Mouse (Mus musculus) v-Abl transformed pro-B cells (cell line): ENCODE results near the gene Depdc5.

Experiments used
- in situ Hi-C, 2 experiments: fragments of 400-800 bp; cut with MboI; formaldehyde crosslinking; loops; one replicate each; pipeline ENCODE4 v1.15.1; 2025; ENCODE audit not compliant: unreplicated experiment in 2 of 2

Gene Depdc5

DNA sequence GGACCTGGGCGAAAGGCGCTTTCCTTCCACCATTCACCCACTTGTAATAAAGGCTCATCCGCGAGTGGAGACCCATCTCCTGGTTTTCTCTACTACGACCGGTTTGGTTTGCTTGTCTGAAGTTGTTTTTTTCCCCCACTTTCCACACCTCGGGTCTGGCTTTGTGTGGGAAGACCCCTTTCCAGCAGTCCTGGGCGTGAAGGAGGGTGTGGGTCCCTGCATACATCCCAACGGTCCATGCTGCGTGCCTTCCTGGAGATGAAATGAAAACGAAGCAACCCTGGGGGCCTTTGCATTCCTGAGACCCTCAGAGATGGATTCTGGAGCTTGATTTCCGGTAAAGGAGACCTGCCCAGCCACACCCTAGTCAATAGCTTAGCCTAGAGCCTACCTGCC lies 155.9 kb downstream of the Depdc5 start:
- in situ Hi-C loops: no loop called here

DNA sequence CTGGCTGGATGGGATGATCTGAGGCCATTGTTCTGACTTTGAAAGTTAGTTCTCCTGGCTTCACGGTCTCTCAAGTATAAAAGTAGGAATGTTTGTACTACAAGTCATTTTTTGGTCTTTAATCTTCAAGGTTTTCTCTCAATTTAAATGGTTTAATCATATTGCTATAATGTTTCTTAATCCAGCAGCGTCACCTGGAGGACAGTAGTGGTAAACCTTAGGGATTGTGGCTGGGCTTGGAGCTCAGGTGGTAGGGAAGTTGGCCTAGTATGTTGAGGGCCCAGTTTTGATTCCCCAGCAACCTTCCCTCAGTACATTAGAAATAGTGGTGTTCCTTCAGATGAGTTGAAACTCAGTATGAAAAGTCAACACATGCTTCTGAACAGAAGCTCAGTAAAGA lies 158.1 kb downstream of the Depdc5 start:
- in situ Hi-C loops: no loop called here

DNA sequence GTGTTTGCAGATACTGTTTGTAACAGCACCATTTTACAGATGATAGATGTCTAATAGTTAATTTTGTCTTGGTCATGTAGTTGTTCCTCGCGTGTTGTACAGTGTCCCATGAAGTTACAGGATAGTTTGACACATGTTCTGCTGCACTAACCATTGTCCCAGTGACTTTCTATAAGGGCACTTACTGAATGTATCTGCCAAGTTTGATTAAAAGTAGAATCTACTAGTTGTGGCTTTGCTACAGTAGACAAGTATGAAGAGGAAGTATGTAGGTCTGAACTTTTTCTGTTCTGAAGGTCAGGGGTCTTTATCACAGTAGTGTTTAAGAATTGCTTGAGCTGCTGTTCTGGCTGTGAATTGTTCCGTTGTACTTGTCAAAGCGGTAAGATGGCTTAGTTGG lies 159.8 kb downstream of the Depdc5 start:
- in situ Hi-C loops: no loop called here

DNA sequence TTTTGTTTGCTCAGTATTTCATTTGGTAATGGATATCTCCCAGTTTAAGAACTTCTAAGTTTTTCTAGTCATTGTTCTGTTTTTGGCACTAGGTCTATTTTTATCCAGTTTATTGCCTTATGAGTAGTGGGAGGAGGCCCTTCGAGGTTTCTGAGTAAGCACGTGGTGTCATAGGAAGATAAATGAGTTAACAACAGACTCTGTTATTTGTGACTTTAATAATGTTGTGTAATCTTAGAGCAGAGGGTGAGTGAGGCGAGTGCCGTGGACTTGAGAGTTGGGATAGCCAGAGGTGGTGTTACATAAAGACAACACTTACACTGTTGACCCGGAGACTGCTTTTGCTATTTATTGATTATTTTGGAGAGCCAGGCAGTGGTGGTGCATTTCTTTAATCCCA lies 161.0 kb downstream of the Depdc5 start:
- in situ Hi-C loops: no loop called here

DNA sequence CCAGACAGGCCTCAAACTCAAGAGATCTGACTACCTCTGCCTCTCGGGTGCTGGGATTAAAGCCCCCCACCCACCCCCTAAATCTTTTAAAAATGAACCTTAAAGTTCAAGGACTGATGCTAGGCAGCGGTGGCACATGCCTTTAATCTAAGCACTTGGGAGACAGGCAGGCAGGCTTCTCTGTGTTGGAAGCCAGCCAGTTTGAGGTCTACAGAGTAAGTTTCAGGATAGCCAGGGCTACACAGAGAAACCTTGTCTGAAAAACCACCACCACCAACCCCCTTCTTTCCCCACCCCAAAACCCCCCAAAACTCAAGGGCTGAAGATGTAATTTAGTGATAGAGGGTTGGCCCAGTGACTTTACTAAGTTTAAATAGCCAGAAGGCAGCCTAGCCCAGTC lies 165.2 kb downstream of the Depdc5 start:
- in situ Hi-C loops: loop anchor here in 1 of 2 experiments (25.0 kb wide), 2 partner anchors 716 to 816 kb away; no protein-coding TSS in a partner anchor

DNA sequence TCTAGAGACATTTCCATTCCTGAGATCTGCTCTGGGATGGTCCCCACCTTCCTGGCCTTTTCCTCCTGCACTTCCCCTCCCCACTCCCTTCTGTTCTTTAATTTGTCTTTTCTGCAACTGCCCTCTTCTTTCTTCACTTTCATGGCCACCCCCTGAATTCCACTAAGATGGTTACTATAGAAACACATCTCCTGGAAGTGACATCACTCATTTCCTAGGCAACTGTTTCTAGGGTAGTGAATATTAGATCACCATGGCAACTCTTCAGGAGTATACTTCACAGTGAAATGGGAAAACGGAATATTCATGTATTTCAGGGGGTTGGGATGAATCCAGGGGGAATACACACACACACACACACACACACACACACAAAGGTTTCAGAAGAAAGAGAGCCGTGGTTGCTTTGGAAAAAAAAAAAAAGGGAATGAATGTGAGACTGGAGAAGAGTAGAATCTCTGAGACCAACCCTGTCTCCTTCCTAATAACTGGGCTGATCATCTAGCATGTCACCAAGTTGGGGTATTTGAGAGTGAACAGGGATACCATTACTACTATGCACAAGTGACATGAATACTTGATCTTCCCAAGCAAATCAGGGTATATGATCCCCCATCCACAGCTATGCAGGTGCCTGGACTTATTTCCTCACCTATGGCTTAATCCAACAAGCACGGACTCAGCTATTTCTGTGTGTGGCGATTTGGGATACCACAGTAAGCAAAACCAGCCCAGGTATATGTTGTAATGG lies 167.1 kb downstream of the Depdc5 start:
- in situ Hi-C loops: loop anchor here (5.0 to 25.0 kb wide), 7 partner anchors 113 to 818 kb away; no protein-coding TSS in a partner anchor

DNA sequence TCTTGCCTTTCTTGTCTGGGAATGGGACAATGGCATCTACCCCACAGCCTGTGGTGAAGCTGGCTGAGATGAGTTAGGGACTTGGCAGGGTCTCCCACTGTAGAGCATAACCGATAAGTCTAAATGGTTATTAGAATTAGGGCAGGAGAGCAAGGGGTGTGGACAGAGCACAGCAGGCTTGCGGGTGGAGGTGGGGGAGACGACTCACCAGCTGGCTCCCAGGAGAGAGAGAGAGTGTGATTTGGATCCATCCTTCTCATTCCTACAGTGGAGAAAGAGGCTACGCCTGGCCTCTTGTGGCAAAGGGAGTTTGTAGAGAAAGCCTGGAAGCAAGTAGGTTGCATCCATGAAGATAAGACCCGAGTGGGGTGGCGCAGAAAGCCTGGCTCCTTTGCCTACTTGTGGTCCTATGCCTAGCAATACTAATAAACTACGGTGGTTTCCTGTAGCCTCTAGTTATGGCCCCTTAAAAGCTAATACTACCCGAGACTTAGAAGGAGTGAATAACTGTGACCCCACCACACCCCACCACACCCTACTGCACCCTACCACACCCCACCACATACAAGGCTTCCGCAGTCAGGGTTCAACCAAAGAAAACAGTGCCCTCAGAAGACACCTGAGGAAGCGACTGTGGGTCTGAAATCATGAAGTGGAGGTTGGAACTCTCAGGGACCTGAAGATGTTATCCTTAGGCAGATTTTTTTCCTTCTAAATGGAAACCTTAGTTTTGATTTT lies 168.7 kb downstream of the Depdc5 start:
- in situ Hi-C loops: loop anchor here (5.0 to 25.0 kb wide), 7 partner anchors 115 to 820 kb away; no protein-coding TSS in a partner anchor

DNA sequence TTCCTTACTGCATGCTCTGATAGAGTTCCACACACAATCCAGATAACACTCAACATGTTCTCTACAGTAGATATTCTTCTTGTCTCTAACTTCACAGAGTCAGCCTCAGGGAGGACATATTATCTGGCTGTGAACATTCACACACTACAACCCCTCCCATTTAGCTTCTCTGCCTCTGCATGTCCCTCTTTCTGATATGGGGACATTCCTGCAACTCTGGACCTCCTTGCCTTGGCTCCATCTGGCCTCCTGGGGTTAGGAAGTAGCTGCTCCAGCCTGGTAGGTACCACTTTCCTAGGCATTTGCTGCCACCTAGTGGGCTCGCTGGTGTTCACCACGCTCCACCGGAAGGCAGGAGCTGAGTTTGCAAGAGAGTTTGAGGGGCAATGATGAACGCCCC lies 169.6 kb downstream of the Depdc5 start:
- in situ Hi-C loops: loop anchor here (5.0 to 25.0 kb wide), 7 partner anchors 116 to 821 kb away; no protein-coding TSS in a partner anchor

DNA sequence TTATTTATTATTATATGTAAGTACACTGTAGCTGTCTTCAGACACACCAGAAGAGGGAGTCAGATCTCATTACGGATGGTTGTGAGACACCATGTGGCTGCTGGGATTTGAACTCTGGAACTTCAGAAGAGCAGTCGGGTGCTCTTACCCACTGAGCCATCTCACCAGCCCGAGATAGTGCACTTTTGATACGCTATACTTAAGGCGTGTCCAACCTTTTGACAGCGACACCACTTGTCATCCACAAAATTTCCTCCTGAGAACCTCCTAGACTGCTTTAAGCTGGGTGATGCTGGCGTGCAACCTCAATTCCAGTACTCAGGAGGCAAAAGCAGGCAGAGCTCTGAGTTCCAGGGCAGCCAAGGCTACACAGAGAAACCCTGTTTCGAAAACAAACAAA lies 170.1 kb downstream of the Depdc5 start:
- in situ Hi-C loops: loop anchor here (5.0 to 25.0 kb wide), 7 partner anchors 116 to 821 kb away; no protein-coding TSS in a partner anchor

DNA sequence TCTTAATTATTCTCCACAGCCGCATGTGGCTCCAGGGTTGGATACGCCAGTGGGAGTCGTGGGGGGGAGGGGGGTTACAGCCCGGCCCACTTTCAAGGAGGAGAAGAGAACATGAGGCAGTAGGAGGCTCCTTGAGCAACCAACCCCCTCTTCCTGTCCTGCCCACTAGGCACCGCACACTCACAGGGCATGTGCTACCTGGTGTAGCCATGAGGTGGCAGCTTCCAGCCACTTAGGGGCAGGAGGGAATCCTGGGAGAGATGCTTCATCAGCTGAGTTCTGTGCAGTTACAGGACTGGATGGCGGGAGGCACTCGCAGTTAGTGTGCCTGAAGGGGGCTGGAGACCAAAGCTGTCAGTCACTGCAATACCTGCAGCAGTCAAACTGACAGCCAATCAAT lies 170.6 kb downstream of the Depdc5 start:
- in situ Hi-C loops: loop anchor here (5.0 to 25.0 kb wide), 7 partner anchors 117 to 822 kb away; no protein-coding TSS in a partner anchor

DNA sequence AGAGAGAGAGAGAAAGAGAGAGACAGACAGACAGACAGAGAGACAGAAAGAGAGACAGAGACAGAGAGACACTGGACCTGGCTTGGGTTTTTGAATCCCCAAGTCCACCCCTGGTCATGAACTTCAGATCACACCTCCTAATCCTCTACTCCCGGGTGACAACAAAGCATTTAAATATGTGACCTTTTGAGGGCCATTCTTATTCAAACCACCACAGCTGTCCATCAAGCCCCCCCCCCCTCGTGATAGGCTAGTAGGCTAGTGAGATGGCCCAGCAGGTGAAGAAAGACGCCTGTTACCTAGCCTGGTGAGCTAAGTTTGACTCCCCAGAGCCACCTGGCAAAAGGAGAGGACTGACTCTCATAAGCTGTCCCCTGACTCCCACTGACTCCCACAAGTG lies 171.4 kb downstream of the Depdc5 start:
- in situ Hi-C loops: loop anchor here (5.0 to 25.0 kb wide), 7 partner anchors 118 to 823 kb away; no protein-coding TSS in a partner anchor

DNA sequence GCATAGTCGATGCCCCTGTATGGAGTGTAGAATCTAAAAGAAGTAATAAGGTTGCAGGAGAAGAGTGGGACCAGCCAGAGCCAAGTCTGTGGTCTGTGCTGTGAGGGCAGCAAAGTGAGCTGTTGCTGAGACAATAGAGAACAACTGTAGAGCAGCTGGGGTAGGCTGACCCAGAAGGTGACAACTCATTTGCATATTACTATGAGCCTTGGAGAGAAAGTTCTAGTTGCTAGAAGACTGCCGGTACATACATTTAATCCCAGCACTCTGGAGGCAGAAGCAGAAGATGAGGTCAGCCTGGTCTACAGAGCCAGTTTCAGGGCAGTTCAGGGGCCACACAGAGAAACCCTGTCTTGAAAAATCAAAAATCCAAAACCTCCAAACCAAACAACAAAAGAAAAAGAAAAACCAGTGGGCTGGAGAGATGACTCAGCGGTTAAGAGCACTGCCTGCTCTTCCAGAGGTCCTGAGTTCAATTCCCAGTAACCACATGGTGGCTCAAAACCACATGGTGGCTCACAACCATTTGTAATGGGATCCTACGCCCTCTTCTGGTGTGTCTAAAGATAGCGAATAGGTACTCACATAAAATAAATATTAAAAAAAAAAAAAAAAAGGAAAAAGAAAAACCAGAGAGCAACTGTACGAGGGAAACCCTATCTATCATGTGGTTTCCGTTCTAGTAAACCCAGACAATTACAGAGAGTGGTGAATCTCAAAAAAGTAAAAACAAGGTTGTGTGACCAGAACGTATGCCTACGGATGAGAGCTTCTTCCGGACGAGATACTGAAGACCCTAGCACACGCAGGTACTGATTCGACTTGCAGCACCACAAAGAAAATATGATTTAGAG lies 175.4 kb downstream of the Depdc5 start:
- in situ Hi-C loops: loop anchor here (10.0 to 25.0 kb wide), 4 partner anchors 124 to 827 kb away; no protein-coding TSS in a partner anchor

DNA sequence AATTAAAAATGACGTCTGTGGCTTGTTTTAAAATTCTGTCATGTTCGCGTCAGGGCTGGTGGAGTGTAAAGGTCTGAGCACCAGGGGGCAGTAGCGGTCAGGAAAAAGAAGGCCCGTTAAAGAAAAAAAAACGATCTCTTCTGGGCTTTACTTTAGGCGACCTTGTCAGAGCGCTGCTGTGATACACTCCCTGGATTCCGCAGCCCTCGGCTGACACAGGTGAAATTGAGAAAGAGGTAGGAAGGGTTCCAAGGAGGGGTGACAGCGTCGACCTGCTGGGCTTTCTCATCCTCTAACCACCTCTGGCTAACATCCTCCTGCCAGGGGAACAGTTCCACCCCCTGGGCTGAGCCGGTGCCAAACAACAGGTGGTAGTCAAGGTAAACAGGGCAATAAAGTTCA lies 176.0 kb downstream of the Depdc5 start:
- in situ Hi-C loops: loop anchor here (10.0 to 25.0 kb wide), 4 partner anchors 125 to 827 kb away; no protein-coding TSS in a partner anchor

DNA sequence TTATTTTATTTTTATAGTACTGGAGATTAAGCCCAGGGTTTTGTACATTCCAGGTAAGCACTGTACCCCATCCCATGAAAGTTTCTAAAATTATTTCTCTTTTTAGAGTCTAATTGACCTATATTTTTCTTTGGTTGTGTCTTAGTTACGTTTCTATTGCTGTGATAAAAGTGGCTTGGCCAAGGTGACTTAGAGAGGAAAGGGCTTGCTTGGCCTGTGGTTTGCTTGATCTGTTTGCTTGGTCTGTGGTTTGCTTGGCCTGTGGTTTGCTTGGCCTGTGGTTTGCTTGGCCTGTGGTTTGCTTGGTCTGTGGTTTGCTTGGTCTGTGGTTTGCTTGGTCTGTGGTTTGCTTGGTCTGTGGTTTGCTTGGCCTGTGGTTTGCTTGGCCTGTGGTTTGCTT lies 177.2 kb downstream of the Depdc5 start:
- in situ Hi-C loops: loop anchor here in 1 of 2 experiments (25.0 kb wide), 2 partner anchors 728 to 828 kb away; no protein-coding TSS in a partner anchor

DNA sequence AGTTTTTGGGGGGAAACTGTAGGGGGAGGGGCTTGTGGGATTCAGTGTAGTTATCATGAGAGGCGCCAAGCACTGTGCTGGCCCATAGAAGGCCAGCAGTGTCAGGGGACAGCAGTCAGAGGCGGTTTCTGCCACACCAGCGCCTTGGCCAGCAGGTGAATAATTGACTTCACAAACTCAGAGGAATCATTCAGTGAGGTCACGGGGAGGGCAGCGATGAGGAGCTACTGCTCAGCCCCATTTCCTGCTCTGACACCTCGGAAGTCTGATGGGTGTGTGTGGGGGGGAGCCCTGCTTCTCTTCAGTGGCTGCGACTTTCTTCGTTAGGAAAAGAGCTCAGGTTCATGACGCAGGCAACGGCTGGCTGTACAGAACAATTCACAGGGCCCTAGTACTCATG lies 179.9 kb downstream of the Depdc5 start:
- in situ Hi-C loops: loop anchor here in 1 of 2 experiments (25.0 kb wide), 2 partner anchors 731 to 831 kb away; no protein-coding TSS in a partner anchor
